Mouse (Mus musculus): ENCODE measurements around the gene Chaf1b.
A peak's percentile ranks its signal among the peaks of the same experiment; 100 is the strongest.

The Chaf1b gene

DNA sequence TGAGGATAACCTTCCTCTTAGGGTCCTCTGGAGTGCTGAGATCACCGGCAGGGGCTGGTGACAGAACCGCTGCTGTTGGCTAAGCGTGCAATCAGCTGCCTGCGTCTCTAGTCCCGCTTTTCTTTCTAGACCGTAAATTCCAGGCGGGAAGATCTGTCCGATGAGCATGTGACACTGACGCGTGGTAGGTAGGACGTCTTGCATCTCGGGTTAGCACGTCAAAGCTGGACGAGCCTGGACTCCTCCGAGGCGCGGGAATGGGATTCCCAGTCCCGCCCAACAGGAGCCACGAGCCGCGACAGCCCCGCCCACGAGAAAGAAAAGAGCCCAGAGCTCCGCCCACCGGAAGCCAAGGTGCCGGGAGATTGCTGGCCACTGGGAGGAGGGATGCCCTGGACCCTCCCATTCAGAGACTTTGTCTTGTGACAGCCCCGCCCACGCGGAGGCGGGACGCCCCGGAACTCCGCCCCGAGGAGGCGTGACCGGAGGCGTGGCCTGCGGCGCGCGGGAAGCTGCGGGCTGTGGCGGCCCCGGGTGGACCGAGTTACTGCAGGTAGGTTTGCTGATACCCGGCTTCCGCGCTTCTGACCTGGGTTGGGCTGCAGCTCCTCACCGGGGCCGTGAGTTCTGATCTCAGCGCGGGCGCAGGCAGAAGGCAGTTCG, at the start of gene Chaf1b:
TSS of gene Chaf1b (plus strand) at position 479 of the 663 bp plus-strand sequence.
- peak; percentile 97 for DNase-seq (ENCODE audit: low read depth, low spot score)

DNA sequence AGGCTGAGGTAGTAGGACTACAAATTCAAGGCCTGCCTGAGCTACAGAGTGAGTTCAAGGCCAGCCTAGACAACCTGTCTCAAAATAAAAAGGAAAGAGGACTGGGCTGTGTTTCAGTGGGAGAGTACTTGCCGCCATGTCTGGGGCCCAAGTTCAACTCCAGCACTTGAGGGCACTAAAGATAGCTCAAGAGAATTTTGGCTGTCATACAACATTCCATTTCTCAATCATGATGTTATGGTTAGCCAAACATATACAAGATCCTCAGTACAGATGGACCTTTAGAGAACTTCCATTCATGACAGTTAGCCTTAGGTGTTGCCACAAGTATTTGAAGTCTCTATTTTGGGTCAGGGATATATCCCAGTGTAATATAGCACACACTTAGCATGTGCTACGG, 49.6 kb upstream of the Chaf1b start:
- no peak for DNase-seq (ENCODE audit: low read depth, low spot score)

DNA sequence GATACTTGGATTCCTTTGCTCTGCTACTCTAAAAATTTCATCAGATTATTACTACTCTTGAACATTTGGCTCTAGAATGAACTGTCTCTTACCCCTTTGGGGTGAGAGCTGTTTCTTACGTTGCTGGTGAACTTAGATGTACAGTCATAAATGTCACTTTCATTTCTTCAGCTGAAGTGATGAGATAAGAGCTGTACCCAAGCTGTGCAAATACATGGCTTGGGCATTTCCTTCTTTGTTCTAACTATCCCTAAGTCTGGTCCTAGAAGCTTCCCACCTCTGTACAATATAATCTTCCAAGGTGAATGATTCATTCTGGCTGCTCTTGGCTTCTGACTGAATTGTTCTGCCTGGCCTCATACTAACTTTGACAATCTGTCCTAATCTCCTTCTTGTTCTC, 44.7 kb upstream of the Chaf1b start:
- no peak for DNase-seq (ENCODE audit: low read depth, low spot score)

DNA sequence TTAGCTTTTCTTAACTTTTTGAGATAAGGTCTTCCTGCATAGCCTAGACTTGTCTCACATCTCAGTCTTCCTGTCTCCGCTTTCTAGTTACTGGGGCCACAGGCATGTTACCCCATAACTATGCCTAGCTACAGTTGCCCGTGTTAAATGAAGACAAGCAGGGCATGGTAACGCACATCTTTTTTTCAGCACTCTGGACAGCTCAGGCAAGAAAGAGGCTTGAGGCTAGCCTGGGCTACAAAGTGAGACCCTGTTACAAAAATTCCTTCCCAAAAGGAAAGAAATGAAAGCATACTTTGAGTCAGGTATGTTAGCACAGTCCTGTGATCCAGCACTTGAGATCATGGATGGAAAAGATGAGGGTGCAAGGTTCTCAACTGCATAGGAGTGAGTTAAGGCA, 33.2 kb upstream of the Chaf1b start:
- no peak for DNase-seq (ENCODE audit: low read depth, low spot score)

DNA sequence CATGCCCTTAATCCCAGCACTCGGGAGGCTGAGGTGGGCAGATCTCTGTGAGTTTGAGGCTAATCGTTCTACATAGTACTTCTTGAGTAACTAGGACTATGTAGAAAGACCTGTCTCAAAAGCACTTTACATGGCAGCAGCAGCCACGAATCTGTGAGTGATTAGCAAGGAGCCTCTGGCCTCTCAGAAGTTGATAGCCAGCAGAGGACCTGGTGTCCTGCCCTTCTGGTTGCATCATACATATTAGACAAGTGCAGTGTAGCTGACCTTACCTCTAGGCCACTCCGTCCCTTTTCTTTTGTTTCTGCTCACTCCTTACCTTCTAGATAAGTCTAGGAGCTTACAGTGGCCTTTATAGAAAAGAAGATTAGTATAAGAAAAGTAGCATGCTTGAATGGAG, 23.7 kb upstream of the Chaf1b start:
- no peak for DNase-seq (ENCODE audit: low read depth, low spot score)

DNA sequence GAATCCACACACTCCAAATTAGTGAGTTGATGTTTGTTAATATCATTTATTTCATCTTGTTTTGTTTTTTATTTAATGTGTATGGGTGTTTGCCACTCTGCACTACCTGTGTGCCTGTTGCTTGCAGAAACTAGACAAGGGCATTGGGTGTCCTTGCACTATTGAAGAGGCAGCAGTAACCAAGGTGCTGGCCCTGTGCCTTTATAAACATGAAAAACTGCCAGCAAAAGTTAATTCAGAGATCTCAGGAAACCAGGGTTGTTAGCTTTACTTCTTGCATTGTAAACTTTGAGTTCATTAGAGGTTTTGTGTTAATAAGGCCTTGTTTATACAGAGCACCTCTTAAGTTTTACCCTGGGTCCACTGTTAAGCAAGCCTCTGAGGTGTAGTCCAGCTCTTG, 23.0 kb upstream of the Chaf1b start:
- no peak for DNase-seq (ENCODE audit: low read depth, low spot score)

DNA sequence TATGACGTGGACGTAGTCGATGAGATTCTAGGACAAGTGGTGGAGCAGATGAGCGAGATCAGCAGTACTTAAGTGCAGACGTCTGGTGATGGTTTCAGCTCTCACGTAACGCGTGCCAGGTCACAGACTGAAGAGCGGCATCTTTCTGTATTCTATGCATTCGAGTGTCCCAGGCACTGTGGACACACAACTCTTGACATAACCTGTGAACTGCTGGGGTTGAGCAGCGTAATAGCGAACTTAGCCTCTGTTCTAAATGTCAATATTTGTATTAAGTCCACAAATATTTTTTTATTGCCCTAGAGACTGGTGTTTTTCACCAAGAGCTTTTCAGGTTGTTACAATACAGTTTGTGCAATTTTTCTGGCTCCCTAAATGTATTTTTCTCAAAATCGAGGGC, 8.9 kb upstream of the Chaf1b start:
- no peak for DNase-seq (ENCODE audit: low read depth, low spot score)

DNA sequence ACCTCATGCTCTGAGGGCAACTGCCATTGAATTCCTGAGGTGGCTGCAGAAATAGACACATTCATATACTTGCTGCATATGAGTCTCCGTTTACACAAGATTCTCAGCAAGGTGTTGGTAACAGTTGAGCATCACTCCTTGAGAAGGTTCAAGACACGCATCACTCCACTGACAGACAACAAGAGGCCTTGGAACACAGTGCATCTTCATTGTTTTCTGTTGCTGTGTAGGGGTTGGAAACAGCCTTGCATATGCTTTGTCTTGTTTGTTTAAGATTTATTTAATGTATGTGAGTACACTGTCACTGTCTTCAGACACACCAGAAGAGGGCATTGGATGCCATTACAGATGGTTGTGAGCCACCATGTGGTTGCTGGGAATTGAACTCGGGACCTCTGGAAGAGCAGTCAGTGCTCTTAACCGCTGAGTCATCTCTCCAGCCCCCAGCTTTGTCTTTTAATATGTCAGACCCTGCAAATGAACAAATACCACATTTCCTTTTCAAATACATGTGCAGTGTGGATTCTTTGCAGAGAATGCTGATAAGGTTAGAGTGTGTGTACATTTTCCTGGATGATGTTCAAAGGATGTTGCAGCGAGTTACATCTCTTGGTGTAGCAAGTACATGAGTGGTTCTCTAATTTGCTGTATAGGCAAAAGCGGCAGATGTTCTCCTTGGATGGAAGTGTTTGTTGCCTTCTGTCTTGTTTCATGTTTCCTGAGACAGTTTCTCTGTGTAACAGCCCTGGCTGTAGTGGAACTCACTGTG, 5.9 kb upstream of the Chaf1b start:
- DNase-seq (ENCODE audit: low read depth, low spot score): no peak

DNA sequence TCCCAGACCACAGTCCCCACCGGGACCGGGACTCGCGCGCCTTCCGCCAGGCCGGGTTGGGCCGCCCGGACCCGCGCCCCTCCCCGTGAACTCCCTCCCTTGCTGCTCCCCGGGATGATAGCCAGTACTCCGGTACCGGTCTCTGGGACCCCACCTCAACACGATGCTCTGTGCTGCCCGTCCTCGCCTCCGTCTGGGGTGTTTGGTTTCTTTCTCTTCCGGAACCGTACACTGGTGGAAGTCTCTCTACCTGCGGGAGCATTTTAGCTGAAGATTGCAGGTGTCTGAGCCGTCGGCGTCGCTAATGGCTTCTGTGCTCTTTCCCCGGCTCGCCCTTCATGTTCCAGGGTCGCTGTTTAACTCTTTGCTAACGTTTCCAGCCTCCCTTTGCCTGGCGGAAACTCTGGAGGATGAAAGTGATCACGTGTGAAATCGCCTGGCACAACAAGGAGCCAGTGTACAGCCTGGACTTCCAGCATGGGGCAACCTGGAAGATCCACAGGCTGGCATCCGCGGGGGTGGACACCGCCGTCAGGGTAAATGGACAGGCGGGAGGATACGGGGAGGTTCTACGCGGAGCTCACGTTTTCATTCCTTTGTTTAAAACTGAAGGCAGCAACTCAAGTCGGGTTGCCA, 503 bp downstream of the Chaf1b start:
- DNase-seq (ENCODE audit: low read depth, low spot score): no peak

DNA sequence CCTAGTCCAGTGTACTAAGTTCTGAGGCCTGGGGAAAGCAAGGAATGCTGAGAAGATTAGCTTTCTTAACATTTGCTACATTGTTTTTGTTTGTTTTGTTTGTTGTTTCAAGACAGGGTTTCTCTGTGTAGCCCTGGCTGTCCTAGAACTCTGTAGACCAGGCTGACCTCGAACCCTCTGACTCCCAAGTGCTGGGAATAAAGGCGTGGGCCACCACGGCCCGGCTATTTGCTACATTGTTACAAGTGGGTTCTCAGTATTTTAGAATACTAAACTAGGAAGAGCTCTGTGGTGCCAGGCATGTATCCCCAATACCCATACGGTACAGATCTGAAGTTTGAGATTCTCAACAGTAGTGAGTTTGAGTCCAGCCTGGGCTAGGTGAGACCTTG, 1.0 kb downstream of the Chaf1b start:
- DNase-seq (ENCODE audit: low read depth, low spot score): no peak

DNA sequence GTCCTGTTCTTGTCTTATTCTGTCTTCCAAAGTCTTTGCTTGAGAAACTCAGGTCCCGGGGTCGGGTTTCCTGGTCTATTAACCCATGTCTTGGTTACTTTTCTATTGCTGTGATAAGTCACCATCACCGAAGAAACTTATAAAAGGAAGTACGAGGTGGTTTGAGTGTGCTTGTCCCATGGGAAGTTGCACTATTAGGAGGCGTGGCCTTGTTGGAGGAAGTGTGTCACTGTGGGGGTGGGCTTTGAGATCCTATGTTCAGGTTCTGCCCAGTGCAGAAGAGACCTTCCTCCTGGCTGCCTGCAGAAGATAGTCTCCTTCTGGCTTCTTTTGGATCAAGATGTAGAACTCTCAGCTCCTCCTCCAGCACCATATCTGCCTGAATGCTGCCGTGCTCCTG, 4.8 kb downstream of the Chaf1b start:
- no peak for DNase-seq (ENCODE audit: low read depth, low spot score)

DNA sequence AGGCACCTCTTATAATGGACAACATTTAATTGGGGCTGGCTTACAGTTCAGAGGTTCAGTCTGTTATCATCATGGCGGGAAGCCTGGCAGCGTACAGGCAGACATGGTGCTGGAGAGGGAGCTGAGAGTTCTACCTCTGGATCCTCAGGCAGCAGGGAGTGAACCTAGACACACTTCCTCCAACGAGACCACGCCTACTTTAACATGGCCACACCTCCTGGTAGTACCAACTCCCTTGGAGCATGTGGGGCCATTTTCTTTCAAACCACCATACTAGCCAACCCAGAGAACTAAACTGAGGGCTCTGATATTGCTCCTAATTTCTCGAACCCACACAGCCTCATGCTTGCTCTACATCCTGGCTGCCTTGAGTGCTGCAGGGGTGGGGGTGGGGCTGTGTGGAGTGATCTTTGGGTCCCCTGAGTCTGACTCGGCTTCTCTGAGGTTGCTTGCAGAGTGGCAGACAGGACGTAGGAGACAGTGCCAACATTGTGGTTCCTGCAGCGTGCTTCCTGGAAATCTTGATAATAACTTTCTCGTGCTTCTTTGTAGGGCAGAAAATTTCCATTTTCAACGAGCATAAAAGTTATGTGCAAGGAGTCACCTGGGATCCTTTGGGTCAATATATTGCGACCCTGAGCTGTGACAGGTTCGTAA, 7.4 kb downstream of the Chaf1b start:
- DNase-seq (ENCODE audit: low read depth, low spot score): peak; percentile 34

DNA sequence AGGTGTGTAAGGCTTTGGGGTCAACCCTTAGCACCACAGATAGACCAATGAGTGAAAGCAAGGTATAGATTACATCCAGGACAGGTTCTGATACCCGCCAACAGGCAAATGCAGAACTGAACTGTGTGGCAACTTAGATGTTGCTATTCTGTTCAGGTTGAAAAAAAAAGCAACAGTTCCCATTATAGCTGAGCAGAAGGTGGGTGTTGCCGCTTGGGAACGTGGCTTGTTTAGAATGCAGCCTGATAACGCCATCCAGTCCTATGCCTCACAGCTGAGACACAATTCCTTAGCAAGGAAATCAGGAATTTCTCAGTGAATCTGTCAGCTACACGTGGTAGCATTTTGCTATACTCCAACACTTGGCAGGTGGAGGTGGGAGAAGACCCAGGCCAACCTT, 9.6 kb downstream of the Chaf1b start:
- no peak for DNase-seq (ENCODE audit: low read depth, low spot score)

DNA sequence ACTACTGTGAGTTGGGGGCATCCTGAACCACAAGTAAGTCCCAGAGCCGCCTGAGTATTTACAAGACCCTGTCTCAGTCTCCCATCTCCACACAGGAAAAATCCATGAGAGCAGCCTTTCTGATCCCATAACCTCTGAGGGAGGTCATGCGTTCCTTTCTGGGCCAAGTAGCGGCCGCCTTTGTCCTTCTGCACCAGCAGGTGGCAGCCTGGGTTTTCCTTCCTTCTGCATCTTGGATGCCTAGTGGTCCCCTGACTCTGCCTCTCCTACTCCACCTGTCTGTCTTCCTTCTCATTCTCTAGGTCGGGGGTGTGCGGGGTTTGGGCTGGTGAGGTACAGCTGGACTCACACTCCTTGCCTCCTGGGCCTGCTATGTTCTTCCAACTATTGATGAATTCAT, 19.3 kb downstream of the Chaf1b start:
- peak; percentile 23 for DNase-seq (ENCODE audit: low read depth, low spot score)

DNA sequence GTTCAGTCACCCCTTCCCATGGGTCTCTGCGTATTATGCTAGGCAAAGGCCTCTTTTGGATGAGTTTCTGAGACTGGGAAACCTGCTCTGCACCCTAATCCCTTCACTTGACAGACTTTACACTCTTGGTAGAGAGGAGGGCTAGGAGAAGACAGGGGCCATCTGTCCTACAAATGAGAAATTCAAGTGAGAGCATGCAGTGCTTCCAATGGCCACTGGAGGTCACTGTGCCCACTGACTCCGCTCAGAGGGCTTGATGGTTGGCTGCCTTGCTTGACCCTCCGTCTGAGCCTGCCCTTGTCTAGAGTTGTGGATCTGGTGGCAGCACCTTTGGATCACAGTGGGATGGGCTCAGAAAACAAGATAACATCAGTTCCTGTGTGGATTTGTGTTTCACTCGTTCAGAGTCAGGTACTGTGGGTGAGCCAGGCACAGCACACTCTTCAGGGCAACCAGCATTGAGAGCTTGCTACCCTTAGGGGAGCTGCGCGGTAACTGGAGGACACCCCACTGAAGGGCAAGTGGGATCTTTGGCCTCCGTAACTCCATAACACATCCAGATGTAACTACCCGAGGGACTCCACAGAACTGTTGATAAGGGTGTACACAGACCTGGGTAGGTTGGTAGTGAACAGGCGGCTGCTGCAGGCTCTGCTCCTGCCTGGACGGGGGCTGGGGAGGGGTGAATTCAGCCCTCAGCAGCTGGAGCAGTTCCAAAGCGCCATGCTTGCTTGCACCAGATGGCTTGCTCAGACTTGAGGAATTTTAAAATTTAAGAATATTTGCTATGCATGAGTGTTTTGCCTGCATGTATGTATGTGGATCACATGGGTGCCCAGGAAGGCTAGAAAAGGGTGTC, 22.7 kb downstream of the Chaf1b start:
- peak; percentile 56 for DNase-seq (ENCODE audit: low read depth, low spot score)

DNA sequence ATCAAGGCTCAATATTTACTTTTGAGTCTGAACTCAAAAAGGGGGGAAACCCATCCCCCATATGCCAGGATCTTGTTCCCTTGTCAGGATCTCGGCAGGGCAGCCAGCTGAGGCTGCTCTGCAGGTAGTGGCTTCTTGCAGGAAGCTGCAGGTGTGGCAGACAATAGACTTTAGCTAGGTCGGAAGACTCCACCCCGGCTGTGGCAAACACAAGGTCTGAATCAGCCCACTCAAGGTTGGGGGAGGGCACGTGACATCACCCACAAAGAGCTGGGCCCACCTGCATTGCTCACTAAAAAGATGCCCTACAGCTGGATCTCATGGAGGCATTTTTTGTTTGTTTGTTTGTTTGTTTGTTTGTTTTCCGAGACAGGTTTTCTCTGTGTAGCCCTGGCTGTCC, 24.1 kb downstream of the Chaf1b start:
- DNase-seq (ENCODE audit: low read depth, low spot score): peak; percentile 64

DNA sequence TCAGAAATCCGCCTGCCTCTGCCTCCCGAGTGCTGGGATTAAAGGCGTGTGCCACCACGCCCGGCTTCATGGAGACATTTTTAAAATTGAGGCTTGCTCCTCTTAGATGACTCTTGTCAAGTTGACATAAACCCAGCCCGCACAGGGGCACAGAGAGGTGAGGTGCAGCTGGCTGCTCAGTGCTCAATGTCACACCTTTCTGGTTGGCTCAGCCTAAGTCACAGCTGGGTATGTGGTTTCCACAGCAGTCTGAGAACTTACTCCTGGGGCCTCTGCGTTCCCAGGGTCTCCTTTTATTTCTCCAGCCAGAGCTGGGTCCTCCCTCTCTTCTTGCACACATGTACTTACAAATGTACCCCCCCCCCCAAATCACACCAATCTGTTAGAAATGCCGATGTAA, 24.5 kb downstream of the Chaf1b start:
- peak; percentile 34 for DNase-seq (ENCODE audit: low read depth, low spot score)

DNA sequence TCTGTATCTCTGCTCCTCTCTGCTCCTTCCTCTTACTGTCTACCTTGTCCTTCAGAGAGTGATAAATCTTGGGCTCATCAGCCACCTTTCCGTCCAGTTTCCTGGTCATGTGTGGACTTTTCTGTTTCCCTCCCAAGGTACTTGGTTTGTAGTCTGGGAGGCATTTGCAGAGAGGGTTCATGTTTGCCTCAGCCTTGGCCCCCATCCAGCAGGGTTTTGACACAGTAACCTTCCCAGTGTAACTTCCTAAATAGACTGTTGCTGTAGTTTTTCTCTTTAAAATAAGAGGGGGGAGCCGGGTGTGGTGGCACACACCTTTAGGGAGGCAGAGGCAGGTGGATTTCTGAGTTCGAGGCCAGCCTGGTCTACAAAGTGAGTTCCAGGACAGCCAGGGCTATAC, 26.2 kb downstream of the Chaf1b start:
- DNase-seq (ENCODE audit: low read depth, low spot score): no peak

DNA sequence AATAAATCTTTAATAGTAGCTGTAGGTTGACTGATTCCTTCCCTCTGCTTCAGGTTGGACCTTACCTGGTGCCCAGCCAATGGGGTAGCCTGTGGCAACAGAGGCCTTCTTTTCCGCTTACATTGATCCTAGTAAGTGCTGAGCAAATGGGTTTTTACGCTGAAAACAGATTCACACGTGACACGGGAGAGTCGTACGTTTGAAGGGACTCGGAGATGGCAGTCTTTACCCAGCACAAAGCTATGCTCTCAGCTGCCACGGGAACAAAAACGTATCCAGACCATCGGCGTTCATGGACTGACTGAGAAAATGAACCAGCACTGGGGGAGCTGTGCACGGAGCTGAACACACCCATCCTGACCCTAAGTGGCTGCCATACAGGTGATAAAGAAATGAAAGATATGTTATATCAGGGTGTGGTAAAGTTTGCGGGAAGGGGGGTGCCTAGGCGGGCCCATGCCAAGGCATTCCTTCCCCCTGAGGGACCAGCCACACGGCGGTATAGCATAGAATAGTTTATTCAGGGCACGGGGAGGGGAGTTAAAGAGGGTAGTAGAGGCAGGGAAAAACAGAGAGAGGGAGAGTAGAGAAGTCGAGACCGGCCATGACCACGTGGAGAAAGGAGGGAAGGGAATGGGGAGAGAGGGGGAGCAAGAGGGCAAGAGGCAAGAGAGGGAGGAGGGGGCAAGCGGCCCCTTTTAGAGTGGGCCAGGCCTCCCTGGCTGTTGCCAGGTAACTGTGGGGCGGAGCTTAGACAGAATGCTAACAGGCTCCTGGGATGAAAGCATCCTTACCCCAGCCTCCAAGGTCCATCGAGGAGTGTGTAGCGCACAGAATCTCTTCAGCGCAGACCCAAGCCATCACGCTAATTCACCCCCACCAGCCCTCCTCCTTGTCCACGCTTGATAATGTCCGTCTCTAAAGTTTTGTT, 27.3 kb downstream of the Chaf1b start:
- no peak for DNase-seq (ENCODE audit: low read depth, low spot score)

DNA sequence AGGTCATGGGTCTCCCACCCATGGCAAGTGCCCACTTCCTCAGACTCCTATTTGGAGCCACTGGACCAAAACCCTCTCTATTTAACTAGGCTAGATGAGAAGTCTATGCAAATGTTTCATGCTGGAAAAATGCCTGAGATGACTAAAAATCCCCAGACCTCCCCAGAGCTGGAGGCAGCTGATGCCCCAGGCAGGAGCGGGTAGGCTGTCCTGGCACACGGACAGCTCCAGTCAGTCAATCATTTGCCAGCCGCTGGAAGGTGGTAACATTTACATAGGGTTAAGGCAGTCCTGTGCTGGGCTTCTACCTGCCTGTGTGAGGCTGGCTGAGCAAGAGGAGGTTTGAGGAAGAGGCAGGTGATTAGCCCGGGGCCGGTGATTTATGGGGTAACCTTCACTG, 28.5 kb downstream of the Chaf1b start:
- no peak for DNase-seq (ENCODE audit: low read depth, low spot score)

All from CD4-positive helper T cell, adult 2 months (primary cell).